Mouse (Mus musculus) erythroblast, embryonic 14.5 days (primary cell): ENCODE results near the gene Prdm11.

Experiments used
- GATA1 ChIP-seq: IDR thresholded peaks from 2 replicates; pipeline ENCODE4 v1.6.1; 2012; ENCODE audit warnings: low read length, inconsistent platforms, mixed read lengths
- TAL1 ChIP-seq: IDR thresholded peaks from 3 replicates; pipeline ENCODE4 v1.6.1; 2012; ENCODE audit warnings: low read length, inconsistent platforms, mixed read lengths

DNA sequence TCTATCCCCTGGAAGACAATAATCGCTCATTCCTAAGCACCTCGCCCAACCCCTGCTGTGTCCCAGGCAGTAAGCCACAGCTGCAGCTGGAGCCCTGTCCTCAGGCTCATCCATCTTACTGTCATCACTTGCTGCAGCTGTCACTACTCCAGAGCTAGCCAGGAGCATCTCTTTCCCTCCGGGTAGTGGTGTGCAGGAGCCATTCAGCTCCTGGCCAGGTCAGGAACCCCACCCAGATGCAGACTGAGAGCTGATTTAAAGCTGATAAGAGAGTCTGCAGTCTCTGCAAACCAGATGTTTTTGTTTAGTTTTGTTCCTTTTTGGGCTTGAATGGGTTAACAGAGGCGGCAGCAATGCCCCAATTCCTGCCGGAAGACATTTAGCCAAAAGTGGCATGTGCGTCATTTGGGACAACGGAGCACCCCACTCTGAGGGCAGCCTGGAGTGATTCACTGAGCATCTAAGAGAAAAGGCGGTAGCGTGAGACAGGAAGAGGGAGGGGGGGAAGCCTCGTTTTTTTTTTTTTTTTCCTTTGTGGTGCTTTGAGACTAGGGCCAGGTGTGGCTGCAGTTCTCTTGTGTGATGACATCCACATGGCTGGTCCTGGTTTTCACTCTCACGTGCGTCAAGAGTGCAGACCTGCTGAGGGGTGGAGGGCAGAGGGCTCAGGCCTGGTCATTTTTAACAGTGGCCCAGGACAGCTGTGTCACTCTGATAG lies 97.8 kb downstream of the Prdm11 start:
- no peak for TF ChIP-seq TAL1
- TF ChIP-seq GATA1: no peak
